Mouse (Mus musculus): ENCODE measurements around the gene Adamts9. TPM values are rescaled to one million over a fixed set of nuclear protein-coding genes. Genes with fewer than 3 reads are reported as not detected.

Adamts9 gene
- total and polyA plus RNA-seq, 3 experiments, result not detected

DNA sequence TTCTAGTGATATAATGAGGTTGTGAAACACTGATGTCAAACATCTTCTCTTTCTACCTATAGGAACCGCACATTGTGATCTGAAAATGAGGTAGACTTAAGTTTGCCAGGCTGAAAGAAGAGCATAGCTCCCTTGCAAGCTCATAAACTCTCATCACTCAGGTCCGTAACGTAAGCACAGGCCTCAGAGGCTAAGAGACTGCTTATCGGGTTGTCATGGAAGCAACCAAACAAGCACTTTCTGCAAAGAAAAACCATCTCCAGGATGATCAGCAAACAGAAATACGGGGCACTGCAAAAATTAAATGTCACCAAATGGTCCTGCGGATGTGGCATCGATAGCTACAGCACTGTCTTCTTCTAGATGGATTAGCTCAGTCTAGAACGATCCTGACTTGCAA is 97.4 kb downstream of the Adamts9 start:
- H3K9ac ChIP-seq (ENCODE audit: insufficient read depth, low read depth), result no peak overlapping the region
- no peak overlapping the region for H3K27ac ChIP-seq (ENCODE audit: insufficient read depth, low read depth)
- no peaks in the 10 kb centered on the region for H3K36me3 ChIP-seq (replicated peaks in 1 of 2; ENCODE audit: control insufficient read depth in 1 of 2, insufficient read depth in 1 of 2, low read length in 1 of 2)
- H3K27me3 ChIP-seq (replicated peaks), result no peaks in the 10 kb centered on the region
- peaks cover 56% of the 10 kb centered on the region for H3K9me3 ChIP-seq (replicated peaks; ENCODE audit: low read length)
- dilution Hi-C loops (cut with MboI; ENCODE audit: extremely low pct_ligation_motif_present, extremely low pct_unique_long_range_greater_than_20kb, low sequenced_read_pairs), result no loop called here
- H3K4me2 ChIP-seq (ENCODE audit: insufficient read depth, low read depth, poor library complexity, severe bottlenecking), result no peak overlapping the region
- DNase-seq (ENCODE audit: extremely low read depth), result no peak
- in situ Hi-C loops (cut with MboI; ENCODE audit: low pct_ligation_motif_present, low pct_unique_long_range_greater_than_20kb, low sequenced_read_pairs), result no loop called here
- H3K4me1 ChIP-seq (ENCODE audit: control insufficient read depth in 1 of 2, insufficient read depth in 2 of 2), result no peaks in the 10 kb centered on the region
- no peak for TF ChIP-seq RAD21 (IDR thresholded peaks at IDR 0.05; ENCODE audit: low read depth, low read length)
- TF ChIP-seq BHLHE40 (IDR thresholded peaks at IDR 0.05; ENCODE audit: low read depth, low read length), result no peak
- no peak for TF ChIP-seq ZKSCAN1 (IDR thresholded peaks at IDR 0.05; ENCODE audit: borderline replicate concordance, low read depth, low read length)
- no peak for TF ChIP-seq CHD1 (IDR thresholded peaks at IDR 0.05; ENCODE audit: low read depth, low read length)
- TF ChIP-seq GABPA (IDR thresholded peaks at IDR 0.05; ENCODE audit: insufficient replicate concordance, low read depth, low read length), result no peak
- TF ChIP-seq NELFE (IDR thresholded peaks at IDR 0.05; ENCODE audit: low read depth, low read length), result no peak
- TF ChIP-seq KAT2A (IDR thresholded peaks at IDR 0.05; ENCODE audit: insufficient replicate concordance, low read length), result no peak
- no peak for TF ChIP-seq POLR2AphosphoS2 (IDR thresholded peaks at IDR 0.05; ENCODE audit: low read depth, low read length)
- no peak for TF ChIP-seq MYC (IDR thresholded peaks at IDR 0.05; ENCODE audit: low read depth, low read length)
- TF ChIP-seq CHD2 (IDR thresholded peaks at IDR 0.05; ENCODE audit: low read length), result no peak
- TF ChIP-seq EP300 (IDR thresholded peaks at IDR 0.05; ENCODE audit: low read length), result no peak
- TF ChIP-seq TCF12 (IDR thresholded peaks at IDR 0.05; ENCODE audit: low read depth, low read length), result no peak
- TF ChIP-seq NRF1 (IDR thresholded peaks at IDR 0.05; ENCODE audit: low read depth, low read length), result no peak
- no peak for TF ChIP-seq PAX5 (IDR thresholded peaks at IDR 0.05; ENCODE audit: low read length)
- TF ChIP-seq RCOR1 (conservative IDR thresholded peaks at IDR 0.05; ENCODE audit: low read depth, low read length), result no peak
- no peaks in the 10 kb centered on the region for H3K79me2 ChIP-seq (replicated peaks; ENCODE audit: control insufficient read depth, extremely low read depth, insufficient read depth, poor library complexity, severe bottlenecking)
- H3K4me3 ChIP-seq (replicated peaks in 1 of 3; ENCODE audit: low read depth in 2 of 3, low read length in 2 of 3, poor library complexity in 1 of 3), result no peak overlapping the region

- DNase-seq (ENCODE audit: extremely low read depth), result no peak
- H3K79me2 ChIP-seq (replicated peaks; ENCODE audit: control insufficient read depth, extremely low read depth, insufficient read depth, poor library complexity, severe bottlenecking), result no peaks in the 10 kb centered on the region
- H3K4me2 ChIP-seq (ENCODE audit: insufficient read depth, low read depth, poor library complexity, severe bottlenecking), result no peak overlapping the region
- H3K36me3 ChIP-seq (replicated peaks in 1 of 2; ENCODE audit: control insufficient read depth in 1 of 2, insufficient read depth in 1 of 2, low read length in 1 of 2), result no peaks in the 10 kb centered on the region
- no peaks in the 10 kb centered on the region for H3K4me1 ChIP-seq (ENCODE audit: control insufficient read depth in 1 of 2, insufficient read depth in 2 of 2)
- H3K27ac ChIP-seq (ENCODE audit: insufficient read depth, low read depth), result no peak overlapping the region
- H3K27me3 ChIP-seq (replicated peaks), result no peaks in the 10 kb centered on the region
- H3K9ac ChIP-seq (ENCODE audit: insufficient read depth, low read depth), result no peak overlapping the region
- dilution Hi-C loops (cut with MboI; ENCODE audit: extremely low pct_ligation_motif_present, extremely low pct_unique_long_range_greater_than_20kb, low sequenced_read_pairs) (no loop called here), in situ Hi-C loops (cut with MboI; ENCODE audit: low pct_ligation_motif_present, low pct_unique_long_range_greater_than_20kb, low sequenced_read_pairs) (no loop called here)
- no peak for TF ChIP-seq MAZ (IDR thresholded peaks at IDR 0.05; ENCODE audit: low read depth, low read length)
- no peak for TF ChIP-seq BHLHE40 (IDR thresholded peaks at IDR 0.05; ENCODE audit: low read depth, low read length)
- TF ChIP-seq USF1 (IDR thresholded peaks at IDR 0.05; ENCODE audit: low read depth, low read length), result no peak
- no peak for TF ChIP-seq JUN (IDR thresholded peaks at IDR 0.05; ENCODE audit: insufficient read depth, low read depth, low read length)
- TF ChIP-seq ZMIZ1 (IDR thresholded peaks at IDR 0.05; ENCODE audit: low read depth, low read length), result no peak
- no peak for TF ChIP-seq ZNF384 (IDR thresholded peaks at IDR 0.05; ENCODE audit: low read depth, low read length)
- no peak for TF ChIP-seq UBTF (IDR thresholded peaks at IDR 0.05; ENCODE audit: low read depth, low read length)
- no peak for TF ChIP-seq ZKSCAN1 (IDR thresholded peaks at IDR 0.05; ENCODE audit: borderline replicate concordance, low read depth, low read length)
- TF ChIP-seq KAT2A (IDR thresholded peaks at IDR 0.05; ENCODE audit: insufficient replicate concordance, low read length), result no peak
- TF ChIP-seq JUND (conservative IDR thresholded peaks at IDR 0.05; ENCODE audit: low read depth, low read length), result no peak
- no peak for TF ChIP-seq RAD21 (IDR thresholded peaks at IDR 0.05; ENCODE audit: low read depth, low read length)
- TF ChIP-seq TBP (conservative IDR thresholded peaks at IDR 0.05; ENCODE audit: low read depth, low read length), result no peak
- no peak for TF ChIP-seq TCF12 (IDR thresholded peaks at IDR 0.05; ENCODE audit: low read depth, low read length)
- TF ChIP-seq MAFK (IDR thresholded peaks at IDR 0.05; ENCODE audit: insufficient replicate concordance, low read length), result no peak
- TF ChIP-seq POLR2AphosphoS2 (IDR thresholded peaks at IDR 0.05; ENCODE audit: low read depth, low read length), result no peak
- TF ChIP-seq SMC3 (IDR thresholded peaks at IDR 0.05; ENCODE audit: low read depth, low read length), result no peak
- TF ChIP-seq E2F4 (IDR thresholded peaks at IDR 0.05; ENCODE audit: insufficient replicate concordance, low read depth, low read length), result no peak
- TF ChIP-seq USF2 (conservative IDR thresholded peaks at IDR 0.05; ENCODE audit: low read depth, low read length), result no peak
- no peak for TF ChIP-seq POLR2A (IDR thresholded peaks at IDR 0.05; ENCODE audit: low read depth, low read length)
- H3K9me3 ChIP-seq (replicated peaks; ENCODE audit: low read length), result peaks cover 59% of the 10 kb centered on the region
- H3K4me3 ChIP-seq (replicated peaks in 1 of 3; ENCODE audit: low read depth in 2 of 3, low read length in 2 of 3, poor library complexity in 1 of 3), result no peak overlapping the region
Observed at GRCm38 (mm10) chr6:92843474-92843873, 99.8 kb downstream of the Adamts9 start.
